Mouse (Mus musculus) heart, embryonic 10.5 days (tissue): ENCODE measurements around the gene Ube3b. TPM values are rescaled to one million over a fixed set of nuclear protein-coding genes. Genes with fewer than 3 reads are reported as not detected.

Experiments used
- DNase-seq: peaks from one replicate; pipeline ENCODE4 v3.0.0-alpha.2; 2017; ENCODE audit warnings: low spot score
- H3K27ac ChIP-seq: fragments of 300-500 bp; sonication (generic); 2 replicates; pipeline ENCODE4 v1.5.1; 2016; ENCODE audit warnings: mild to moderate bottlenecking
- H3K27me3 ChIP-seq: fragments of 300-500 bp; sonication (generic); 2 replicates; pipeline ENCODE4 v1.6.1; 2016; ENCODE audit warnings: mild to moderate bottlenecking; ENCODE audit not compliant: poor library complexity, insufficient read depth, severe bottlenecking
- H3K36me3 ChIP-seq: fragments of 300-500 bp; sonication (generic); 2 replicates; pipeline ENCODE4 v1.6.1; 2016; ENCODE audit warnings: mild to moderate bottlenecking, moderate library complexity
- H3K4me1 ChIP-seq: fragments of 300-500 bp; sonication (generic); 2 replicates; pipeline ENCODE4 v1.6.1; 2016; ENCODE audit warnings: mild to moderate bottlenecking
- H3K4me3 ChIP-seq: fragments of 300-500 bp; sonication (generic); 2 replicates; pipeline ENCODE4 v1.5.1; 2016; ENCODE audit warnings: mild to moderate bottlenecking, moderate library complexity
- H3K9me3 ChIP-seq: fragments of 300-500 bp; sonication (generic); 2 replicates; pipeline ENCODE4 v1.6.1; 2016; ENCODE audit warnings: mild to moderate bottlenecking, moderate library complexity
- WGBS: fragments of 180-500 bp; shearing (Covaris S2); methylation state at CpG from one replicate; pipeline ENCODE4 v1.1.7; 2016; 5-methylcytosine and 5-hydroxymethylcytosine counted together
- polyA plus RNA-seq: library from polyadenylated mRNA; unstranded; fragments of >200 nt; fragmentation: Nextera tagmentation; extraction: Ambion mirVana; gene quantifications from 2 replicates; pipeline ENCODE4 v1.2.1, GENCODE M21; 2016

Gene Ube3b
- polyA plus RNA-seq, 1 experiment from 2014 or later, result 47.9 TPM

DNA sequence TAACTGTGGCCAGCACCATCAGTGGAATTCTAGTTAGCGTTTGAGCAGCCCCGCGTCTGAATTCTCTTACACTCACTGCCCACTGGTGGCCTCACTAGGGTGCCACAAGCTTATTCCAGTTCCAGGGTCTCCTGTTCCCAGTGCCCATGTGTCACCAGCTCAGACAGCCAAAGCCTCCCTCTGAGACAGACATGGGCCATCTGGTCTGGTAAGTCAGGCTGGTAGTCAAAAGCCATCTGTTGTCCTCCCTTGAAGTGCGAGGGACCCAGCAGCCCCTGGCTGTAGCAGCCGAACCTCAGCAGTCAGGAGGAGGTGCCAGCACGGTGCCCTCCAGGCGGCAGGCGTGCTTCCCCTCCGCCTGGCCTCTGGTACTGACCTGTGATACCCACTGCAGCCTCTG lies 75.9 kb downstream of the Ube3b start:
- Histone ChIP-seq H3K4me3 (no peak overlapping the region), H3K9me3 (no peaks in the 10 kb centered on the region), H3K36me3 (peaks cover 30% of the 10 kb centered on the region), H3K4me1 (peaks cover 26% of the 10 kb centered on the region), H3K27ac (0 out of 2 replicates have a peak overlapping the region, but pooled peaks have one; percentile 24), H3K27me3 (peaks cover 25% of the 10 kb centered on the region)
- WGBS, result 81% methylated on average over 9 of the region's 9 CpGs
- DNase-seq, result no peak

DNA sequence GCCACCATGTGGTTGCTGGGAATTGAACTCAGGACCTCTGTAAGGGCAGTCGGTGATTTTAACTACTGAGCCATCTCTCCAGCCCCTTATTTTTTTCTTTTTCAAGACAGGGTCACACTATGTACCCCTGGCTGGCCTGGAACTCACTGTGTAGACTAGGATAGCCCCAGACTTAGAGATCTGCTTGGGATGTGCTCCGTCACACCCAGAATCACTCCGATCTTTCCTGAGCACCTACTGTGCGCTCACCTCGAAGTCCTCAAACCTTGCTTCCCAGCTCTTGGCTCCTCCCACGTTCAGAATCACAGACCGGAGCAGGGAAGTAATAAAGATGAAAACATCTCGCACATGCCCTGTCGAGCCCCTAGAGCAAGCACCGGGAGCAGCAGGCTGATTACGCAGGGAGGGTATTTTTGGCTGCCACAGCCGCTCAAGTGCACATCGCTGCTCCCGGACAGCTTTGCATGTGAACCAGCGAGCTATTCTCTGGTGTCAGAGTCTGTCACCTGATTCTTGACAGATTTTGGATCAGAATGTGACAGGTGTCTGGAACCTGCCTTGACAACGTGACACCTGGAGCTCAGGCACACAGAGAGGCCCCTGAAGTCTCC lies 76.7 kb downstream of the Ube3b start:
- H3K36me3 ChIP-seq, result peaks cover 22% of the 10 kb centered on the region; the same call in 1 of the 2 replicates
- H3K4me1 ChIP-seq, result peaks cover 33% of the 10 kb centered on the region
- WGBS, result 57% methylated on average over 16 of the region's 16 CpGs
- H3K4me3 ChIP-seq, result no peak overlapping the region
- H3K27me3 ChIP-seq, result peaks cover 25% of the 10 kb centered on the region
- no peak for DNase-seq
- no peaks in the 10 kb centered on the region for H3K9me3 ChIP-seq
- no peak overlapping the region for H3K27ac ChIP-seq

GRCm38 (mm10) chr5:114461238-114461637 lies 80.8 kb downstream of the Ube3b start:
- Histone ChIP-seq H3K27ac (0 out of 2 replicates have a peak overlapping the region, but pooled peaks have one; percentile 32), H3K36me3 (no peaks in the 10 kb centered on the region), H3K4me1 (peaks cover 54% of the 10 kb centered on the region), H3K9me3 (no peaks in the 10 kb centered on the region), H3K27me3 (peaks cover 26% of the 10 kb centered on the region), H3K4me3 (no peak overlapping the region)
- WGBS, result 9% methylated on average over 7 of the region's 7 CpGs
- DNase-seq, result peak; percentile 89

DNA sequence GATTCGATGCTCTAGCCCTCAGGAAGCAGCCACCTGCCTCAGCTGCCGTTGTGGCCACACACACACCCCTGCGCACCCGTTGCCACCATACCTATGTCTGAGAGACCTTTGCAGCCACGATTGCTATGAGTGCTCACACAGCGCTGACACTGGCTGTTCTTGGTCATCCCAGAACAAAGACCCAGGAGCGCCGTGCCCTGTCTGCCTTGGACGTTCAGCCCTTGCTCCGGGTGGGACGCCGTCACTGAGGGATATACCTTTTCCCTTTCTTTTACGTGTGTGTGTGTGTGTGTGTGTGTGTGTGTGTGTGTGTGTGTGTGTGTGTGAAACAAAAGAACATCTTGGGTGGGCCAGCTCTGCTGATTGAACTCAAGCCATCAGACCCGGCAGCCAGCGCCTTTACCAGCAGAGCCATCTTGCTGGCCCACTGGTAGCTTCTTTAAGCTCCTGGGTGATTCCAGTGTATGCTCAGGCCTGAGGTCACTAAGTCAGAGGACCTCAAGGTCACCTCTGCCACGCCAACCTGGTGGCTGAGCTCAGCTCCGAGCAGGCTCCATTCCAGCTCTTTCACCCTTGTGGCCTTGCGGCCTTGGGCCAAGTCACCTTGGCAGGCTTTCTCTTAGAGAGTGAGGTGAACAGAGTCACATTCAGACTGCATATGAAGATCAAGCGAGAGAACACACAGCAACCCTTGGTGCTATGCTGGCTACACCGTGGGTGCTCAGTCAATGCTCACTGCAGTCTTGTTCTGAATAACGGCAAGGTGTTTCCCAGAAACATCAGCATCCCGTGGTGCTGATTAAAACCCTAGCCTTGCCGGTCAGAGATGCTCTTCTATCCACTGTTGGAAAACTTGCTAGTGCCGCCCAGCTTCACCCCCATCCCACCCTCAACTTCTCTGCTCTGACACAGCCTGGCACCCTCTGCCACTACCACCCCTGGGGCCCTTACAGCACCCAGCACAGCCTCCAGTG lies 81.9 kb downstream of the Ube3b start:
- 84% methylated on average over 24 of the region's 24 CpGs for WGBS
- Histone ChIP-seq H3K27me3 (peaks cover 26% of the 10 kb centered on the region), H3K4me1 (peaks cover 59% of the 10 kb centered on the region), H3K9me3 (no peaks in the 10 kb centered on the region), H3K27ac (peak overlapping the region; percentile 11), H3K36me3 (no peaks in the 10 kb centered on the region), H3K4me3 (no peak overlapping the region)
- DNase-seq, result no peak

GRCm38 (mm10) chr5:114464561-114464960 lies 84.2 kb downstream of the Ube3b start:
- H3K36me3 ChIP-seq, result no peaks in the 10 kb centered on the region
- no peaks in the 10 kb centered on the region for H3K9me3 ChIP-seq
- 92% methylated on average over 2 of the region's 2 CpGs for WGBS
- no peak overlapping the region; the same call in 1 of the 2 replicates for H3K27ac ChIP-seq
- peaks cover 15% of the 10 kb centered on the region for H3K27me3 ChIP-seq
- H3K4me1 ChIP-seq, result peaks cover 72% of the 10 kb centered on the region
- H3K4me3 ChIP-seq, result no peak overlapping the region
- DNase-seq, result no peak

GRCm38 (mm10) chr5:114465641-114466040 lies 85.2 kb downstream of the Ube3b start:
- no peaks in the 10 kb centered on the region for H3K36me3 ChIP-seq
- peak overlapping the region; percentile 83 for H3K27ac ChIP-seq
- WGBS, result 72% methylated on average over 7 of the region's 7 CpGs
- no peak for DNase-seq
- no peak overlapping the region for H3K4me3 ChIP-seq
- peaks cover 74% of the 10 kb centered on the region for H3K4me1 ChIP-seq
- H3K9me3 ChIP-seq, result no peaks in the 10 kb centered on the region
- H3K27me3 ChIP-seq, result 0 out of 2 replicates have a peak, but pooled peaks cover 4% of the 10 kb centered on the region

DNA sequence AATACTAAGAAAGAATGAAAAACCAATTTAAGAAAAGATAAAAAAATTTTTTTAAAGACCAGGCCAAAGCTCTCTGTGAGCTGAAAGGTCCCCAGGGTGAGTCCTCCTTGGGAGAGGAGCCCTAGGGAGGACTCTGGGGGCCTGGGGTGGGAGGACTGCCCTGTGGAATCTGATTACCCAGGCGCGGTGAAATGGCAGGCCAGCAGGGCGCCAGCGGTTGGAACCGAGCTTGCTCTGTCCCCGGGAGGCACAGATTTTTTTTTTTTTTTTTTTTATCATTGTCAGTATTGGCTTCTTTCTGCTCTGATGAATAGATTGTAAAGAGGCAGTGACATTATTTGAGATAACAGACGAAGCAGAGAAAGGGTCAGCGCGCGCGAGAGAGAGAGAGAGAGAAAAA lies 86.6 kb downstream of the Ube3b start:
- WGBS, result 2% methylated on average over 11 of the region's 11 CpGs
- H3K27ac ChIP-seq, result peak overlapping the region; percentile 83
- no peak for DNase-seq
- 0 out of 2 replicates have a peak, but pooled peaks cover 4% of the 10 kb centered on the region for H3K27me3 ChIP-seq
- H3K4me3 ChIP-seq, result peak overlapping the region; percentile 50
- H3K4me1 ChIP-seq, result peaks cover 64% of the 10 kb centered on the region
- H3K9me3 ChIP-seq, result no peaks in the 10 kb centered on the region
- H3K36me3 ChIP-seq, result no peaks in the 10 kb centered on the region

DNA sequence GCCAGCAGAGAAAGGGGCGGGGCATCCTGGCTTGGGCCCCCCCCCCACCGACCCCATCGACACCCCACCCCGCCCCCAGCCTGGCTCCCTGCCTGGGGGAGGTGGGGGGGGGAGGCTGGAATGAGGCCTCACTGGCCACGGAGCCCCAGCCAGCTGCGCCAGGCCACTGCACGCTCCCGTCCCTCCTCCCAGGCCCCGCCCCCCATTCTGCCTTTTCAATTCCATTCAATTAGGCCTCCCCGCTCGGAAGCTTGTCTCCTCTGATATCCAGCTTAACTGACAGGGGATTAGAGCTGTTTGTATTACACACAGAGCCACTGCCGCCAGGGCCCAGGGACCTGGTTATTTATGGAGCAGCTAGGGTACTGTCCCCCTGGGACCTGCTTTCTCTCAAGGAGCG lies 87.0 kb downstream of the Ube3b start:
- WGBS, result under 1% methylated on average over 11 of the region's 13 CpGs
- 0 out of 2 replicates have a peak, but pooled peaks cover 6% of the 10 kb centered on the region for H3K27me3 ChIP-seq
- H3K9me3 ChIP-seq, result no peaks in the 10 kb centered on the region
- peak overlapping the region; percentile 83 for H3K27ac ChIP-seq
- H3K36me3 ChIP-seq, result no peaks in the 10 kb centered on the region
- H3K4me3 ChIP-seq, result peak overlapping the region; percentile 50
- DNase-seq, result peak; percentile 94
- H3K4me1 ChIP-seq, result peaks cover 60% of the 10 kb centered on the region

GRCm38 (mm10) chr5:114468007-114468406 lies 87.6 kb downstream of the Ube3b start:
- H3K27ac ChIP-seq, result peak overlapping the region; percentile 83
- peaks cover 54% of the 10 kb centered on the region for H3K4me1 ChIP-seq
- WGBS, result 61% methylated on average over 4 of the region's 4 CpGs
- no peak for DNase-seq
- H3K4me3 ChIP-seq, result no peak overlapping the region
- H3K36me3 ChIP-seq, result no peaks in the 10 kb centered on the region
- H3K9me3 ChIP-seq, result no peaks in the 10 kb centered on the region
- peaks cover 12% of the 10 kb centered on the region; the same call in 1 of the 2 replicates for H3K27me3 ChIP-seq

- no peaks in the 10 kb centered on the region for H3K9me3 ChIP-seq
- no peak overlapping the region for H3K27ac ChIP-seq
- WGBS, result 74% methylated on average over 3 of the region's 3 CpGs
- H3K4me3 ChIP-seq, result no peak overlapping the region
- peaks cover 23% of the 10 kb centered on the region; the same call in 1 of the 2 replicates for H3K27me3 ChIP-seq
- peaks cover 44% of the 10 kb centered on the region for H3K4me1 ChIP-seq
- DNase-seq, result no peak
- H3K36me3 ChIP-seq, result no peaks in the 10 kb centered on the region
Observed at GRCm38 (mm10) chr5:114470359-114470758, 90.0 kb downstream of the Ube3b start.
